Mouse (Mus musculus) MEL (cell line): ENCODE results near the gene Lhfpl2.

ENCODE experiments used
- CHD2 ChIP-seq: IDR thresholded peaks from 2 replicates; pipeline ENCODE4 v1.6.1; 2011; ENCODE audit warnings: low read length, improper control_type of control experiment
- CTCF ChIP-seq, 3 experiments: IDR thresholded peaks in 2 of 3; conservative IDR thresholded peaks in 1 of 3; 2 replicates each; pipeline ENCODE4 v1.5.1; 2011 to 2012; ENCODE audit warnings: low read length in 3 of 3, low read depth in 2 of 3, mild to moderate bottlenecking in 2 of 3, improper control_type of control experiment in 1 of 3, inconsistent platforms in 1 of 3, mixed read lengths in 1 of 3, moderate library complexity in 1 of 3; ENCODE audit not compliant: control insufficient read depth in 1 of 3, insufficient read depth in 1 of 3, poor library complexity in 1 of 3, severe bottlenecking in 1 of 3
- E2F4 ChIP-seq: IDR thresholded peaks from 2 replicates; pipeline ENCODE4 v1.6.1; 2011; ENCODE audit warnings: low read depth, low read length, improper control_type of control experiment, borderline replicate concordance
- ELF1 ChIP-seq: IDR thresholded peaks from 2 replicates; pipeline ENCODE4 v1.6.1; 2014; ENCODE audit warnings: low read depth, mild to moderate bottlenecking, inconsistent platforms, low read length, improper control_type of control experiment, moderate library complexity
- EP300 ChIP-seq, 2 experiments: IDR thresholded peaks; 2 replicates each; pipeline ENCODE4 v1.6.1; 2011; ENCODE audit warnings: improper control_type of control experiment in 2 of 2, low read length in 2 of 2, low read depth in 1 of 2, mild to moderate bottlenecking in 1 of 2
- MEF2A ChIP-seq: IDR thresholded peaks from 2 replicates; pipeline ENCODE4 v1.6.1; 2014; ENCODE audit warnings: low read depth, mild to moderate bottlenecking, inconsistent platforms, low read length, improper control_type of control experiment; ENCODE audit not compliant: poor library complexity, insufficient replicate concordance, severe bottlenecking; ENCODE audit errors: extremely low read depth
- POLR2A ChIP-seq, 2 experiments: IDR thresholded peaks; 2 replicates each; pipeline ENCODE4 v1.6.1; 2011 to 2012; ENCODE audit warnings: low read length in 2 of 2, mild to moderate bottlenecking in 2 of 2, control low read depth in 1 of 2, improper control_type of control experiment in 1 of 2, low read depth in 1 of 2, moderate library complexity in 1 of 2; ENCODE audit not compliant: control insufficient read depth in 1 of 2, insufficient read depth in 1 of 2, poor library complexity in 1 of 2
- USF1 ChIP-seq: IDR thresholded peaks from 2 replicates; pipeline ENCODE4 v1.6.1; 2014; ENCODE audit warnings: low read depth, mild to moderate bottlenecking, inconsistent platforms, low read length, improper control_type of control experiment, moderate library complexity
- ZC3H11A ChIP-seq: IDR thresholded peaks from 2 replicates; pipeline ENCODE4 v1.6.1; 2012; ENCODE audit warnings: low read depth, mild to moderate bottlenecking, inconsistent platforms, low read length, improper control_type of control experiment

DNA sequence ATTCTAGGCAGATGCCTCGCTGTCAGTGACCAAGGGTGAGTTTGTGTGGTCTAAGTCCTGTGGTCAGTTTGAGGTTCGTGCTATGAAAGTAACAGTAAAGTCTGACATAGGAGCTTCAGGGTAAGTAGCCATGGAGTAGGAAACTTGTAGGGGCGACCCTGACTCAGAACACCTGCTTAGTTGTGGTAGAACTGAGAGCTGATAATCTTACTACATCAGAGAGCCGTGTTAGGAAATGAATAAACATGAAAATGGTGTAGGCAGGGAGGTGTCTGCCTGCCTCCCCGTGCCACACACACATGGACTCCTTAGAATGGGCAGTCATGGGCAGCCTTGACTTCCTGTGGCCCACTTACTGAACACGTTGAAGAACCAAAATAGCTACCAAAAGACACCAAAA lies 96.1 kb downstream of the Lhfpl2 start:
- TF ChIP-seq CTCF (IDR thresholded peaks at IDR 0.05 in 2 of 3, conservative IDR thresholded peaks at IDR 0.05 in 1 of 3; ENCODE audit: control insufficient read depth in 1 of 3, insufficient read depth in 1 of 3, low read depth in 2 of 3, low read length in 3 of 3, poor library complexity in 1 of 3, severe bottlenecking in 1 of 3) (no peak), E2F4 (no peak), EP300 (IDR thresholded peaks at IDR 0.05; ENCODE audit: low read depth in 1 of 2, low read length in 2 of 2) (no peak), CHD2 (no peak), ZC3H11A (no peak), POLR2A (IDR thresholded peaks at IDR 0.05; ENCODE audit: control insufficient read depth in 1 of 2, insufficient read depth in 1 of 2, low read depth in 1 of 2, low read length in 2 of 2, poor library complexity in 1 of 2) (no peak), USF1 (no peak), ELF1 (no peak), MEF2A (no peak)
